ENCODE assay signal across 11 mouse cellular contexts in genomic region chr6:53698128-53698749, GRCm38 (mm10).
DNase-seq lines count a peak whose midpoint lies in the region; ATAC-seq and TF ChIP-seq lines count a peak whose summit lies in the region.
"Had no signal": no experiment of that assay in that cellular context is flagged by ENCODE, and none has a peak within 500 bp of the region (broad histone marks: within the 10 kb centered on the region; RNA-seq: fewer than 3 reads in every experiment).

No protein-coding gene starts in this region.

- no peak overlapping the region for H3K27ac ChIP-seq in heart, embryonic 15.5 days
- no peak overlapping the region for H3K27ac ChIP-seq in forebrain, postnatal 0 days (ENCODE audit: low read depth, low read length)
- no peak overlapping the region for H3K27ac ChIP-seq in midbrain, postnatal 0 days (ENCODE audit: low read depth, low read length)

- no peaks in the 10 kb centered on the region for H3K9me3 ChIP-seq in heart, embryonic 15.5 days (replicated peaks)
- H3K9me3 ChIP-seq in forebrain, postnatal 0 days (ENCODE audit: low read length) = no peaks in the 10 kb centered on the region
- H3K9me3 ChIP-seq in midbrain, postnatal 0 days (ENCODE audit: low read length) = no peaks in the 10 kb centered on the region
- H3K9me3 ChIP-seq: megakaryocyte, embryonic 14.5 days had no signal

- H3K4me3 ChIP-seq in heart, embryonic 15.5 days = no peak overlapping the region
- H3K4me3 ChIP-seq in forebrain, postnatal 0 days (ENCODE audit: low read depth, low read length) = peak overlapping the region; percentile 11; the same call in 1 of the 2 replicates
- peak overlapping the region; percentile 14; the same call in 1 of the 2 replicates for H3K4me3 ChIP-seq in midbrain, postnatal 0 days (ENCODE audit: low read depth, low read length)
- H3K4me3 ChIP-seq: megakaryocyte, embryonic 14.5 days had no signal

- ATAC-seq in heart, embryonic 15.5 days (replicated peaks; ENCODE audit: insufficient number of reproducible peaks, insufficient read depth, low FRiP score, low read depth) = no peak
- peak; percentile 80 for ATAC-seq in forebrain, postnatal 0 days
- ATAC-seq in midbrain, postnatal 0 days (ENCODE audit: low FRiP score) = no peak
- no peak for ATAC-seq in monocyte, adult 5-6 weeks (replicated peaks; ENCODE audit: insufficient number of reproducible peaks, low FRiP score, low TSS enrichment, poor library complexity, severe bottlenecking)

- no peaks in the 10 kb centered on the region for H3K4me1 ChIP-seq in heart, embryonic 15.5 days (replicated peaks)
- no peaks in the 10 kb centered on the region for H3K4me1 ChIP-seq in forebrain, postnatal 0 days (ENCODE audit: insufficient read depth)
- no peaks in the 10 kb centered on the region; the same call in 1 of the 2 replicates for H3K4me1 ChIP-seq in midbrain, postnatal 0 days (ENCODE audit: insufficient read depth, low read length)
- H3K4me1 ChIP-seq: megakaryocyte, embryonic 14.5 days had no signal

- no peak overlapping the region for H3K9ac ChIP-seq in heart, embryonic 15.5 days
- no peak overlapping the region for H3K9ac ChIP-seq in forebrain, postnatal 0 days
- no peak overlapping the region for H3K9ac ChIP-seq in midbrain, postnatal 0 days (replicated peaks; ENCODE audit: low read length, poor library complexity, severe bottlenecking)

- 30% methylated on average over 15 of the region's 15 CpGs for WGBS in heart, embryonic 15.5 days
- WGBS in forebrain, postnatal 0 days = 12% methylated on average over 15 of the region's 15 CpGs
- WGBS in midbrain, postnatal 0 days = 8% methylated on average over 15 of the region's 15 CpGs

- no peak for TF ChIP-seq POLR2A in brain, embryonic 14.5 days (IDR thresholded peaks at IDR 0.05; ENCODE audit: borderline replicate concordance, extremely low read depth, insufficient read depth, insufficient read length, poor library complexity, severe bottlenecking)

- DNase-seq in heart, postnatal 14 days = no peak
- peak; percentile 86 for DNase-seq in brain, embryonic 14.5 days (ENCODE audit: low read depth)
- DNase-seq in forebrain, postnatal 0 days = peak; percentile 21
- DNase-seq in midbrain, postnatal 0 days (ENCODE audit: low spot score) = peak; percentile 35
- no peak for DNase-seq in thymus, postnatal 25 days
- no peak for DNase-seq in urinary bladder, adult 2 months (ENCODE audit: low spot score)
- DNase-seq: gastrocnemius, postnatal 14 days had no signal

- peaks cover 7% of the 10 kb centered on the region; the same call in 1 of the 2 replicates for H3K36me3 ChIP-seq in heart, embryonic 15.5 days
- H3K36me3 ChIP-seq in forebrain, postnatal 0 days (ENCODE audit: insufficient read depth) = no peaks in the 10 kb centered on the region
- no peaks in the 10 kb centered on the region for H3K36me3 ChIP-seq in midbrain, postnatal 0 days (ENCODE audit: insufficient read depth, low read length)

- H3K4me2 ChIP-seq in heart, embryonic 15.5 days = 0 out of 2 replicates have a peak overlapping the region, but pooled peaks have one; percentile 4
- H3K4me2 ChIP-seq in forebrain, postnatal 0 days (ENCODE audit: low read depth) = peak overlapping the region; percentile 32
- peak overlapping the region; percentile 46 for H3K4me2 ChIP-seq in midbrain, postnatal 0 days (ENCODE audit: low read depth, low read length, poor library complexity, severe bottlenecking)

- H3K27me3 ChIP-seq in heart, embryonic 15.5 days = no peaks in the 10 kb centered on the region
- no peaks in the 10 kb centered on the region for H3K27me3 ChIP-seq in forebrain, postnatal 0 days (ENCODE audit: insufficient read depth, low read length)
- no peaks in the 10 kb centered on the region for H3K27me3 ChIP-seq in midbrain, postnatal 0 days (ENCODE audit: insufficient read depth, low read length)
- H3K27me3 ChIP-seq: CH12.LX had no signal

- TF ChIP-seq CTCF in brain, embryonic 14.5 days (IDR thresholded peaks at IDR 0.05; ENCODE audit: borderline replicate concordance, extremely low read depth, insufficient read depth, insufficient read length) = no peak
- TF ChIP-seq CTCF in forebrain, postnatal 0 days (IDR thresholded peaks at IDR 0.05; ENCODE audit: low read depth) = no peak
- TF ChIP-seq CTCF in midbrain, postnatal 0 days (IDR thresholded peaks at IDR 0.05) = no peak

- intact Hi-C loops in heart, postnatal 14 days (cut with DNase I) = no loop called here

Comparison
In these comparisons a context has a peak if more than half of its experiments do, and no peak if none do; other contexts are left out.
1. DNase-seq: peak in brain, embryonic 14.5 days (single experiment), forebrain, postnatal 0 days (single experiment) and midbrain, postnatal 0 days (single experiment); none in heart, postnatal 14 days (0 of 2), thymus, postnatal 25 days (single experiment) and urinary bladder, adult 2 months (single experiment).
2. Peak in every context shown above with its lines, with median percentiles within 50 percentile points of each other: H3K4me2 ChIP-seq.